Mouse (Mus musculus) cerebellum, adult 18-20 months (tissue): ENCODE measurements around the gene Epm2a.
"Not testable (repeated sequence)": the region's sequence is repeated elsewhere in the genome, so short reads cannot be mapped to it uniquely, and the experiment has no call there.

Experiments
- DNase-seq, 2 experiments: peaks; one replicate each; pipeline ENCODE4 v3.0.0; 2021

The Epm2a gene

GRCm38 (mm10) chr10:11343205-11344141, at the start of gene Epm2a:
Epm2a (plus strand) TSS chr10:11343404.
- peak; percentile 80 to 84 for DNase-seq

- DNase-seq = no peak
These were observed 44.8 kb upstream of the Epm2a start for GRCm38 (mm10) chr10:11298418-11298817.

- no peak for DNase-seq
These were observed 37.7 kb upstream of the Epm2a start for GRCm38 (mm10) chr10:11305365-11306053.

GRCm38 (mm10) chr10:11306054-11306367, 37.2 kb upstream of the Epm2a start:
- no peak for DNase-seq

GRCm38 (mm10) chr10:11309866-11310265, 33.3 kb upstream of the Epm2a start:
- DNase-seq = no peak

DNA sequence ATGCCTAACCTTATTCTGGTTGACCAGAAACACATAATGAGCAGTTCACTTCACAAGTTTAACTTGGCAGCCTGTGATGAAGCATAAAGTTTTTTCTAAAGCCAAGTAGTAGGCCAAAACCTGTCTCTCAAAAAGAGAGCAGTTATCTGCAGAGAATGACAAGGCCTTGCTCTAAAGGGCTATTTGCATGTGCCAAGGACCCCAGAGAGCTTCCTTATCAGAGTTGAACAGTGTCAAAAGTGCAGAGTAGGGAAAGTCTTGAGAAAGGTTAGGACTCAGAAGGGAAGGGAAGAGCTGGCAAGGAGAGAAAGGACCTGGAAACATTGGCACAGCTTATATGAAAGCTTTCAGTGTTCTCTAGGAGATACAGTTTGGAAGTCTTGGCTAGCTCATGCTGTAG, 32.7 kb upstream of the Epm2a start:
- DNase-seq = no peak

DNA sequence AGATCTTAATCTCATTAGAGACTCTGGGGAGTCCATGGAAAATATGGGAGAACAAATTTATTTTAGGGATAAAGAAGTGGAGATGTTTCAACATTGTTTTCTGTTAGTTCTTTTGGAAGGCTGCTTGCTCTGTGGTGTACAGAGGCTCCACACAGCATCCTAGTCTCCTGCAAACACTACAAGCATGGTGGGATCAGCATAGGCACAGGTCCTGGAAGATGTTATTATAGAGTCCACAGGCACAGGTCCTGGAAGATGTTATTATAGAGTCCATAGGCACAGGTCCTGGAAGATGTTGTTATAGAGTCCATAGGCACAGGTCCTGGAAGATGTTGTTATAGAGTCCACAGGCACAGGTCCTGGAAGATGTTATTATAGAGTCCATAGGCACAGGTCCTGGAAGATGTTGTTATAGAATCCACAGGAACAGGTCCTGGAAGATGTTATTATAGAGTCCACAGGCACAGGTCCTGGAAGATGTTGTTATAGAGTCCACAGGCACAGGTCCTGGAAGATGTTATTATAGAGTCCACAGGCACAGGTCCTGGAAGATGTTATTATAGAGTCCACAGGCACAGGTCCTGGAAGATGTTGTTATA, 25.2 kb upstream of the Epm2a start:
- DNase-seq = not testable (repeated sequence)

DNA sequence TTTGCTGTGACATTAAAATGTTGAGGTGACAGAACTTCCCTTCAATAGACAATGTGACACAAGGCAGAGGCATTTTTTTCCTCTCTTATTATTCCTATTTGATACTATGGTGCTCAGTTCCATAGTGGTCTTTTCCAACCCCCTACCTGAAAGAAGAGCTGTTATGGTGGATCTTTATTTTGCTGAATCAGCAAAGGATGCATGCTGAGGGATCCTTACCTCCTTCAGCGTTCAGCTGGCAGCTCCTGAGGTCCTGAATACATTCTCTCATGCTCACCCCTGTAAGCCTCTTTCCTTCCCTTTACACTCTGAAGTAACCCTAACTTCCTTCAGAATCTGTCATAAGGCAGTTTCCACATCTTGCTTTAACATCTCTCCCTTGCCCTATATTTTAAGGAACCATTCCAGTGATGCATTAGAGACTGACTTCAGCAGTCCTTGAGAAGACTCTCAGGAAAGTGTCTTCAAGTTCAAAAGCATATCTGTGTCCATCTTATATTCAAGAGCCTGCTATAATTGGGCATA, 23.7 kb upstream of the Epm2a start:
- DNase-seq = no peak

DNA sequence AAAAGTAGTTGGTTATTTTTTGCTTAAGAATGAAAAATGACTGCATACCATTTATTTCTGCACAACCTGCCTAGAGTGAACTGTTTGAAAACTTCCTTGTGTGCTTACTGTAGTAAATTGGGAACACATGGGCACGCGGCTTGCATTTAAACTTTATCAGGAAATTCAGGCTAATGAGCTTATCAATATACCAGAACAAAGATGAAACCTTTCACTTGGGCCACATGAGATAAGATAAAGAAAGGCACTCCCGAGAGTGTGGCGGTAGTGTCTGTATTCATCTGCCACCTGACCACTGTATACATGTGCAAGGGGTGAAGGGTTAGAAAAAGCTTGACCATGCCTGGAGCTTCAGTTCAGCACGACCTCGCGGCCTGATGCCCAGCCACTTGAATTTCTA, 20.9 kb upstream of the Epm2a start:
- DNase-seq = no peak

GRCm38 (mm10) chr10:11323202-11323898, 19.9 kb upstream of the Epm2a start:
- no peak for DNase-seq

DNA sequence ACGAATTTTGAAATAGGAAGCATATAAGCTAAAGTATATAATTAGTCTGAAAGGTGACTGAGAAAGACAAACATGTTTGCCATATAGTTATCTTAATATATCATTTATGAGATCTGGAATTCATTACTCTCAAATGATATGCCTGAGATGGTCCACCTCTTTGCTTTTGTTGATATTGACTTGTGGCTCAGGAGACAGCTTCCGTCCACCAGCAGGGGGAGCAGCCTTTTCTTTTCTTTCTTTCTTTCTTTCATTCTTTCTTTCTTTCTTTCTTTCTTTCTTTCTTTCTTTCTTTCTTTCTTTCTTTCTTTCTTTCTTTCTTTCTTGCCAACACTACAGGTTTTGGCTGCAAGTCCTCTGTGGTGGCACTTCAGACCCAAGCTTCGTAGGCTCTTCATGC, 16.7 kb upstream of the Epm2a start:
- no peak for DNase-seq

DNA sequence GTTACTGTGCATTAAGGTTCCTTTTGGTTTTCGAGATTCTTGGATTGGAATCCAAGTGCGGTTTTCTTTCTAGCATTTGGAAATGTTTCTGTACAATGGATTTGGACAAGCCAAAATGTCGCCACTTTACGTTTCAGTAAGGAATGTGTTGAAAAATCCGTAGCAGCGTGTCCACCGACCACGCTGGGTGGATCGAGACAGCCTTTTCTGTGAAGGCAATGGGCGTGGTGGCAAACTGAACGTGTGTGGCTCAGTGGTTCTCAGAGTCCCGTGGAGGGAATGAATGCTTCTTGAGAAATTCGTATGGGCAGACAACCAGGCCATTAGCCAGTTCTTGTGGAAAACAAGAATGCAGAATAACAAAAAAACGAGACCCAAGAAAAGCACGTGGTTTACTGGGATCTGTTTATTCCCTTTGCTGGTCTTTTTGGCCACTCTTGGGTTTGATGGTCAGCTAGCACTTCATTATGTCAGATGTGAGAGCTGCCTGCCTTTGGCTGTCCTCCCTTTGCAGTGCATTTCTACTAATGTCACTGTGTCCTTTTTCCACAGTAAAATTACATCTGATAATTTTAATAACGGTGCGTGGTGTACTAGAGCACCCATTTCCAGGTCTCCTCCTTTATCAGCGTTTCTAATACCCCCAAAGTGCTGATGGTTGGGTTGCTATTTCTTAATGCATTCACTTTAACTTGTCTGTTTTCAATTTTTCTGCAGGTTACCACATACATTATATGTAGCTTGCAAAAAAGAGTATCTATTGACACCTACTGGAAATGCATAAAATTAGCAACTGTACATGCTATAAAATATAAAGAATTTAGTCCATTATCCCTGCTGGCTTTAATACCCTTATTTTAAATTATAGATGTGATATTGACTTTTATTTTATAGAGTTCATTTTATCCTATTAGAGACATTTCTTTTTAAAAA, 1.6 kb downstream of the Epm2a start:
- peak; percentile 12 to 35 for DNase-seq

GRCm38 (mm10) chr10:11350243-11350974, 7.2 kb downstream of the Epm2a start:
- not testable (repeated sequence) for DNase-seq

- DNase-seq = no peak
These were observed 11.4 kb downstream of the Epm2a start for GRCm38 (mm10) chr10:11354609-11355008.

DNA sequence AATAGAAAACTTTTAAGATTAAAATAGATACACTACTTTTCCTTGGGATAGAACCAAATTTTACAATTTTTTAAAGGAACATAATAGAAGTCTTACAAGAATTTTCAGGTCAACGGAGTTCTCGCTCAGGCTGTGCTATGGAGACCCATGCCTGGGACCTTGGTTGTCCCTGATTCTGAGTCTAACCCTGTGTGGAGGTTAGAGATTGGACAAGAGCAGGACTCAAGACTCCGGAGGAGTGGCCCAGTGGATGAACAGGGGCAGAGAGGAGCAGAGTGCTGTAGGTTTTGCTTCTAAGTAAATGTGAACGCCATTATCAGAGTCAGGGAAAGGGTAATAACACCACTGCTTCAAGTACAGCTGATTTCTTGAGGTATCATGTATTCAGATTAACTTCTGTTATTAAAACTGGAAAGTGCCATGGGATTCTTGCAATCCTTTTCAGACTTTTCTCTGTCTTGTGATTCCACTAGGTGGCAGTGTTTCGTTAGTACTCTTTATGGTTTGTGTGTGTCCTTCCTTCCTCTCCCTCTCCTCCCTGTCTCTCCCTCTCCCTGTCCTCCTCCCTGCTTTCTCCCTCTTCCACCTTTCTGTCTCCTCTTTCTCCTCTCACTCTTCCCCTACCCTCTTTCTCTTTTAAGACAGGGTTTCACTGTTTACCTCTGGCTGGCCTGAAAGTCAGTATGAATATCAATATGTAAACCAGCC, 18.9 kb downstream of the Epm2a start:
- DNase-seq = peak; percentile 26 to 34

- DNase-seq = no peak
These were observed 19.8 kb downstream of the Epm2a start for GRCm38 (mm10) chr10:11362896-11363487.

- no peak for DNase-seq
These were observed 38.1 kb downstream of the Epm2a start for GRCm38 (mm10) chr10:11381302-11381701.

DNA sequence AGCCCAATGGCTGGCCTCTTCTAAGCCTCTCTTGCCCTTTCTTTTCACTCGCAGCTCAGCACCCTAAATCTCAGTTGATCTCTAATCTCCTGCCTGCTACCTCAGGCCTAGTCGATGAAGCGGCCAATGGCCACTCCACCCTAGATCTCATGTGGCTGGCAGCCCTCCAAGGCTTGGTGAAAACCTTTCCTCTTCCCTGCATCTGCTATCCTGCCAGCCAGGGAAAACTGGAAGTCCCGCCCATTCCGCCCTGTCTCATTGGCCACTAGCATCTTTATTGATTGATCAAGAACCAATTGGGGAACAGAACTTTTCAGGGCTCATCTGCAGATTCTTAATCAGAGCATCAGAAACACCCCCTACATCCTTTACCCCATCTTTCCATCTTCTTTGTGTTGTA, 67.7 kb downstream of the Epm2a start:
- no peak for DNase-seq

- DNase-seq = no peak
These were observed 76.9 kb downstream of the Epm2a start for GRCm38 (mm10) chr10:11420071-11420470.
